Mouse (Mus musculus) liver, adult 2 months (tissue): ENCODE results near the gene Xylt2. TPM values are rescaled to one million over a fixed set of nuclear protein-coding genes. Genes with fewer than 3 reads are reported as not detected.
"Not testable (repeated sequence)": the region's sequence is repeated elsewhere in the genome, so short reads cannot be mapped to it uniquely, and the experiment has no call there.

Experiments
- DNase-seq: peaks from one replicate; pipeline ENCODE4 v3.0.0-alpha.2; 2011; ENCODE audit warnings: low read depth, low spot score; ENCODE audit errors: extremely low read depth
- H3K27ac ChIP-seq: fragments of 200-500 bp; replicated peaks from 2 replicates; pipeline ENCODE4 v1.5.1; 2012; ENCODE audit warnings: low read depth, mild to moderate bottlenecking, control low read depth, inconsistent platforms, low read length; ENCODE audit not compliant: insufficient read depth
- H3K27me3 ChIP-seq: fragments of 200-500 bp; 2 replicates; pipeline ENCODE4 v1.6.1; 2012; ENCODE audit warnings: mild to moderate bottlenecking, moderate library complexity, low read length, inconsistent platforms; ENCODE audit not compliant: control insufficient read depth, insufficient read depth
- H3K36me3 ChIP-seq: fragments of 200-500 bp; 2 replicates; pipeline ENCODE4 v1.6.1; 2012; ENCODE audit warnings: low read length, inconsistent platforms; ENCODE audit not compliant: control insufficient read depth, insufficient read depth
- H3K4me1 ChIP-seq: fragments of 200-500 bp; 2 replicates; pipeline ENCODE4 v1.6.1; 2011; ENCODE audit warnings: low read length; ENCODE audit not compliant: control insufficient read depth, insufficient read depth
- H3K4me3 ChIP-seq: fragments of 200-500 bp; 2 replicates; pipeline ENCODE4 v1.5.1; 2011; ENCODE audit warnings: low read depth, mild to moderate bottlenecking, control low read depth, low read length, moderate library complexity; ENCODE audit not compliant: insufficient read depth
- H3K79me2 ChIP-seq: fragments of 200-500 bp; 2 replicates; pipeline ENCODE4 v1.6.1; 2012; ENCODE audit warnings: inconsistent platforms, mild to moderate bottlenecking, low read length, moderate library complexity; ENCODE audit not compliant: control insufficient read depth, insufficient read depth
- H3K9ac ChIP-seq: fragments of 200-500 bp; 2 replicates; pipeline ENCODE4 v1.6.1; 2012; ENCODE audit warnings: low read depth, mild to moderate bottlenecking, control low read depth, inconsistent platforms, low read length
- CTCF ChIP-seq: fragments of 200-500 bp; IDR thresholded peaks from 2 replicates; pipeline ENCODE4 v1.5.1; 2011; ENCODE audit warnings: low read depth, low read length, control low read depth
- POLR2A ChIP-seq: fragments of 200-500 bp; IDR thresholded peaks from 2 replicates; pipeline ENCODE4 v1.6.1; 2011; ENCODE audit warnings: low read length, control low read depth; ENCODE audit not compliant: insufficient read depth; ENCODE audit errors: extremely low read depth
- WGBS: fragments of 180-500 bp; shearing (Covaris S2); methylation state at CpG from one replicate; pipeline ENCODE4 v1.1.7; 2018; 5-methylcytosine and 5-hydroxymethylcytosine counted together
- polyA plus RNA-seq: library from polyadenylated mRNA; depleted of rRNA; stranded (reverse); fragments of >200 nt; gene quantifications from 2 replicates; pipeline ENCODE4 v1.2.3, GENCODE M21; 2012
- total RNA-seq: library from RNA; depleted of rRNA; stranded (reverse); fragments of >200 nt; gene quantifications from 2 replicates; pipeline ENCODE4 v1.2.3, GENCODE M21; 2014

Xylt2 gene
- total and polyA plus RNA-seq, 2 experiments: 11.4 to 19.7 TPM

DNA sequence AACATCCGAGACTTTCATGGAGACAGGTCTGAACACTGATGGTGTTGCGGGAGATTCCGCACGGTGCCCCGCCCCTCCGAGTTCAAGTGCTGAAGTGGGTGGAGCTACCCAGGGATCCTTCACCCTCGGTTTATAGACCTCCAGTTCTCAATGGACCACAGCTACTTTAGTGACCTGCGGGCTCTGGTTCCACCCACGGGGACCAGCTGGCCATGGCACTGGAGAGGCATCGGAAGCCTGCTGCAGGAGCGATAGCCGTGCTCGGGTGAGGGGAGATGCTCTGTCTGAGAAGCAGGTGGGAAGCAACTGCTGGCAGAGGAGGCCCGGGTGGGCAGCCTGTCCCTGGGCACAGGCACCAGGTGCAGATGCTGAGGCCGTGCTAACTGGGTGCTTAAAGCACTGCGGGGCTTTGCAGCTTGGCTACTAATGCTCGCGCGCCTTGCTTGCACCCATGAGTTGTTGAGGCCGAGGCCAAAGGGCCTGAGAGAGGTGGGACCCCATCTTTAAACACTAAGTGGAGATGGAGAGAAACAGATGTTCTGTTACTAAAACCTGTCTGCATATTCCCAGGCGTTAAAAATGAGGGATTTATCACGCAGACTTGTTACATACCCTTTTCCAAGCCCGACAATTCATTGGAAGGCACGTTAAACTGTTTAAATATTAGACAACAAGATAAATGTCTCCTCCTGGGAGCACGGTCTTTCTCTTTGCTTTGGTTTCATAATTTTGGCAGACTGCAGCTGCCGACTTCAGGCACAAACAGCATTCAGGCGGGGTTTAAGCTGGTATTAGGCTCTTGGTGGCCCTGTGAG is 24.3 kb upstream of the Xylt2 start:
- Histone ChIP-seq H3K79me2 (no peaks in the 10 kb centered on the region), H3K9ac (no peak overlapping the region), H3K4me3 (no peak overlapping the region), H3K36me3 (no peaks in the 10 kb centered on the region), H3K27me3 (no peaks in the 10 kb centered on the region), H3K4me1 (peaks cover 3% of the 10 kb centered on the region; the same call in 1 of the 2 replicates), H3K27ac (peak overlapping the region; percentile 31; the same call in 1 of the 2 replicates)
- DNase-seq: peak; percentile 83
- TF ChIP-seq POLR2A (no peak), CTCF (no peak)
- WGBS: 54% methylated on average over 27 of the region's 27 CpGs

DNA sequence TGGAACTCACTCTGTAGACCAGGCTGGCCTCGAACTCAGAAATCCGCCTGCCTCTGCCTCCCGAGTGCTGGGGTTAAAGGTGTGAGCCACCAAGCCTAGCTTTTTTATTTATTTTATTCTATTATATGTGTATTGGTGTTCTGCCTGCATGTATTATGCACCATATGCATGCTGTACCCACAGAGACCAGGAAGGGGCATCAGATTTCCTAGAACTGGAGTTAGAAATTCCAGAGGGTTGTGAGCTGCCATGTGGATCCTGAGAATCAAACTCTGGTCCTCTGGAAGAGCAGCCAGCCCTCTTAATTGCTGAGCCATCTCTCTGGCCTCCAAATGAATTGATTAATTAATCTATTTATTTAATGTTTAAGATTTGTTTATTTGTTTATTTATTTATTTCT is 22.1 kb upstream of the Xylt2 start:
- 98% methylated on average over 3 of the region's 3 CpGs for WGBS
- TF ChIP-seq POLR2A: no peak
- no peak for TF ChIP-seq CTCF
- H3K4me3 ChIP-seq: no peak overlapping the region

DNA sequence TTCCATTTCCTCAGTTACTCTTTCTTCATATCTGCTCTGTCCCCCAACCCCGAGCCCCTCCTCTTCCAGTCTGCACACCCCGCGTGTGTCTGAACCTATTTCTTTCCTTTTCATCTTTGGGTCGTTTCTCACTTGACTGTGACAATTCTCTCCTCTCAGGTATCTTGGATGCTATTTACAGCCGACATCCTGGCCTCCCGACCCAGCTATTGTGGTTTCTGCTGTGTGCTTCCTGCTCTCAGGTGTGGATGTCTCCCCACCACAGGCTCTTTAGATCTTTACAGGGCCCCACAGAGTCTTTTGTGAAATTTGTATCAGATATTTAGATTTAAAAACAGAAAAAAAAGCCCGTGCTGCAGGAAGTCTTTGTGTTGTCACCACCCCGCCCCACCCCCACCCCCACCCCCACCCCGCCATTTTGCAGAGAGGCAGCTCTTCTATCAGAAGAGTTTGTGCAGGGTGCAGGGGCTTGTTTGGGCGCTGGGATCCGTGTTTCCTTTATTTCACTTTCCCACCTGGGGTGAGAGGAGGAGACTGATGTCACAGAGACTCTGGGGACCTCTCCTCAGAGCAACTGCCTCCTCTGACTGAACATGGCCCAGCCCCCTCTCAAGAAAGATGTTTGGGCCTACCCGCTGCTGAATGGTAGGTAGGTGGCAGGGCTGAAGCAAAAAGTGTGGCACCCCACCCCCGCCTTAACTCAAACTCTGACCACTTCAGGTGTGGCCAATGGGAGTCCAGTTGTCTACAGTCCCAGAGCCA is 20.6 kb upstream of the Xylt2 start:
- Histone ChIP-seq H3K79me2 (no peaks in the 10 kb centered on the region), H3K9ac (no peak overlapping the region), H3K27me3 (no peaks in the 10 kb centered on the region), H3K36me3 (no peaks in the 10 kb centered on the region), H3K4me1 (peaks cover 3% of the 10 kb centered on the region; the same call in 1 of the 2 replicates), H3K27ac (no peak overlapping the region), H3K4me3 (no peak overlapping the region)
- no peak for TF ChIP-seq POLR2A
- no peak for TF ChIP-seq CTCF
- DNase-seq: no peak
- 58% methylated on average over 13 of the region's 13 CpGs for WGBS

More for the DNA sequence above, 22.1 kb upstream of the Xylt2 start:
- Histone ChIP-seq H3K27me3 (no peaks in the 10 kb centered on the region), H3K36me3 (no peaks in the 10 kb centered on the region), H3K27ac (no peak overlapping the region), H3K4me1 (peaks cover 3% of the 10 kb centered on the region; the same call in 1 of the 2 replicates), H3K79me2 (no peaks in the 10 kb centered on the region), H3K9ac (no peak overlapping the region)
- no peak for DNase-seq

DNA sequence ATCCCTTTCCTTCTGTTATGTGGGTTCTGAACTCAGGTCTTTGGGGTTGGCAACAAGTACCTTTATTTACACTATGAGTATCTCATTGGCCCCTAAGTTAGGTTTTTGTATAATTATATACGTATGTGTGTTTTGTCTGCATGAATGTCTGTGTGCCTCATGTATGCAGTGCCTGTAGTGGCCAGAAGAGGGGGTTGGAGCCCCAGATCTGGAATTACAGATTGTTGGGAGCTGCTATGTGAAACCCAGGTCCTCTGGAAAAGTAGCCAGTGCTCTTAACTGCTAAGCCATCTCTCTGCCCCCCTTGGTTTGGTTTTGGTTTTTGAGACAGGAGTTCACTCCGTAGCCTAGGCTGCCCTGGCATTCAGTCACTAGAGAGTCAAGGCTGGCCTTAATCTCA is 19.8 kb upstream of the Xylt2 start:
- Histone ChIP-seq H3K9ac (no peak overlapping the region), H3K4me1 (no peaks in the 10 kb centered on the region), H3K27ac (no peak overlapping the region), H3K27me3 (no peaks in the 10 kb centered on the region), H3K4me3 (no peak overlapping the region), H3K36me3 (no peaks in the 10 kb centered on the region), H3K79me2 (no peaks in the 10 kb centered on the region)
- TF ChIP-seq CTCF (peak; percentile 26; the same call in 1 of the 2 replicates), POLR2A (no peak)
- DNase-seq: no peak
- 93% methylated on average over 2 of the region's 2 CpGs for WGBS

DNA sequence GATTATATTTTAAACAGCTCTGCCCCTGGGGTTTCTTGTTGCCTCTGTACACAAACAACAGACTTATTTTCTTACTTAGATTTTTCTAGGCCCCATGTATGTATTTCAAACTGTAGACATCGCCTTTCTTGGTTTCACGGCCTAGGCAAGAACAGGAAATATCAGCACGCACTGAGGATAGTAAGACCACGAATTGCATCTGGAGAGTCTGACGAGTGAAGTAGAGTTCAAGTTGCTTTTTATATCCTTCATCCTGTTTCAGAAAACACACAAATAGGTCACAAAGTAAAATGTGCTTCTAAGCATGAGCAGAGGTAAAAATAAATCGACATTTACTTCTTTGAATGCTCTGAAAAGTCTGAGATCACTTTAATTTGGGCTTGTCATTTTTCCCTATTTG is 18.2 kb upstream of the Xylt2 start:
- H3K4me1 ChIP-seq: no peaks in the 10 kb centered on the region
- H3K27ac ChIP-seq: no peak overlapping the region
- no peak overlapping the region for H3K4me3 ChIP-seq
- 75% methylated on average over 6 of the region's 6 CpGs for WGBS
- no peak overlapping the region for H3K9ac ChIP-seq
- H3K27me3 ChIP-seq: no peaks in the 10 kb centered on the region
- TF ChIP-seq POLR2A: no peak
- TF ChIP-seq CTCF: no peak
- H3K79me2 ChIP-seq: no peaks in the 10 kb centered on the region
- DNase-seq: no peak
- H3K36me3 ChIP-seq: no peaks in the 10 kb centered on the region

DNA sequence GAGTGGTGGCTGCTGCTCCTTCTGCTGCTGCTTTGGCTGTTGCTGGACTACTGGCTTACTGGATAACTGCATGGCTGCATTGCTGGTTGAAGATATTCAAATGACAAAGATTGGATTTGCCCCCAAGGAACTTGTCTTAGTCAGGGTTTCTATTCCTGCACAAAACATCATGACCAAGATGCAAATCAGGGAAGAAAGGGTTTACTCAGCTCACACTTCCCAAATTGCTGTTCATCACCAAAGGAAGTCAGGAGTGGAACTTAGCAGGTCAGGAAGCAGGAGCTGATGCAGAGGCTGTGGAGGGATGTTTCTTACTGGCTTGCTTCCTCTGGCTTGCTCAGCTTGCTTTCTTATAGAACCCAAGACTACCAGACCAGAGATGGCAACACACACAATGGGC is 15.2 kb upstream of the Xylt2 start:
- H3K36me3 ChIP-seq, H3K27ac ChIP-seq, H3K27me3 ChIP-seq, H3K4me3 ChIP-seq, DNase-seq, H3K79me2 ChIP-seq, H3K4me1 ChIP-seq, H3K9ac ChIP-seq: not testable (repeated sequence)
